Mouse (Mus musculus) olfactory bulb, adult 2 months (tissue): ENCODE data around the gene Mgrn1.

Source experiments
- CTCF ChIP-seq: fragments of 200-500 bp; IDR thresholded peaks from 2 replicates; pipeline ENCODE4 v1.5.1; 2012; ENCODE audit warnings: low read depth, mild to moderate bottlenecking, low read length, moderate library complexity; ENCODE audit not compliant: insufficient read depth
- POLR2A ChIP-seq: fragments of 200-500 bp; IDR thresholded peaks from 2 replicates; pipeline ENCODE4 v1.6.1; 2012; ENCODE audit warnings: mild to moderate bottlenecking, low read depth, low read length, moderate library complexity; ENCODE audit not compliant: insufficient read depth

GRCm38 (mm10) chr16:4884930-4885329, 1.1 kb upstream of the Mgrn1 start:
- TF ChIP-seq CTCF (no peak), POLR2A (no peak)
